Mouse (Mus musculus) hindbrain, embryonic 12.5 days (tissue): ENCODE results near the gene Coro2a. TPM values are rescaled to one million over a fixed set of nuclear protein-coding genes. Genes with fewer than 3 reads are reported as not detected.
A peak's percentile ranks its signal among the peaks of the same experiment; 100 is the strongest.
"Not testable (repeated sequence)": the region's sequence is repeated elsewhere in the genome, so short reads cannot be mapped to it uniquely, and the experiment has no call there.

Source experiments
- ATAC-seq: fragments of 200-750 bp; cut with Nextera tagmentation; 2 replicates; pipeline ENCODE4 v1.8.0; 2017; ENCODE audit warnings: moderate TSS enrichment; ENCODE audit not compliant: low FRiP score
- H3K27ac ChIP-seq: fragments of 300-500 bp; sonication (generic); 2 replicates; pipeline ENCODE4 v1.5.1; 2016; ENCODE audit warnings: mild to moderate bottlenecking
- H3K27me3 ChIP-seq: fragments of 300-500 bp; sonication (generic); 2 replicates; pipeline ENCODE4 v1.6.1; 2016; ENCODE audit warnings: mild to moderate bottlenecking
- H3K36me3 ChIP-seq: fragments of 300-500 bp; sonication (generic); 2 replicates; pipeline ENCODE4 v1.6.1; 2016; ENCODE audit warnings: mild to moderate bottlenecking
- H3K4me1 ChIP-seq: fragments of 300-500 bp; sonication (generic); 2 replicates; pipeline ENCODE4 v1.6.1; 2016
- H3K4me2 ChIP-seq: fragments of 300-500 bp; sonication (generic); replicated peaks from 2 replicates; pipeline ENCODE4 v1.6.1; 2016; ENCODE audit warnings: mild to moderate bottlenecking
- H3K4me3 ChIP-seq: fragments of 300-500 bp; sonication (generic); 2 replicates; pipeline ENCODE4 v1.5.1; 2016; ENCODE audit warnings: mild to moderate bottlenecking
- H3K9ac ChIP-seq: fragments of 300-500 bp; sonication (generic); 2 replicates; pipeline ENCODE4 v1.6.1; 2016; ENCODE audit warnings: mild to moderate bottlenecking, moderate library complexity
- H3K9me3 ChIP-seq: fragments of 300-500 bp; sonication (generic); replicated peaks from 2 replicates; pipeline ENCODE4 v1.6.1; 2016; ENCODE audit warnings: mild to moderate bottlenecking
- WGBS: fragments of 180-500 bp; shearing (Covaris S2); methylation state at CpG from one replicate; pipeline ENCODE4 v1.1.7; 2016; 5-methylcytosine and 5-hydroxymethylcytosine counted together
- polyA plus RNA-seq: library from polyadenylated mRNA; unstranded; fragments of >200 nt; fragmentation: Nextera tagmentation; extraction: Ambion mirVana; gene quantifications from 2 replicates; pipeline ENCODE4 v1.2.1, GENCODE M21; 2016

Coro2a gene
- polyA plus RNA-seq, 1 experiment from 2014 or later = 7.0 TPM

GRCm38 (mm10) chr4:46578228-46578627, 23.8 kb downstream of the Coro2a start:
- Histone ChIP-seq H3K9me3 (peaks cover 8% of the 10 kb centered on the region), H3K4me2 (no peak overlapping the region), H3K36me3 (no peaks in the 10 kb centered on the region), H3K27ac (no peak overlapping the region), H3K4me3 (no peak overlapping the region), H3K27me3 (no peaks in the 10 kb centered on the region), H3K4me1 (peaks cover 4% of the 10 kb centered on the region; the same call in 1 of the 2 replicates), H3K9ac (no peak overlapping the region)
- ATAC-seq = no peak
- 69% methylated on average over 1 of the region's 1 CpGs for WGBS

GRCm38 (mm10) chr4:46575509-46576284, 26.3 kb downstream of the Coro2a start:
- H3K27ac ChIP-seq, ATAC-seq, H3K4me1 ChIP-seq, H3K9ac ChIP-seq, H3K27me3 ChIP-seq, H3K36me3 ChIP-seq, H3K9me3 ChIP-seq, H3K4me2 ChIP-seq, H3K4me3 ChIP-seq: not testable (repeated sequence)
- 84% methylated on average over 6 of the region's 10 CpGs for WGBS

DNA sequence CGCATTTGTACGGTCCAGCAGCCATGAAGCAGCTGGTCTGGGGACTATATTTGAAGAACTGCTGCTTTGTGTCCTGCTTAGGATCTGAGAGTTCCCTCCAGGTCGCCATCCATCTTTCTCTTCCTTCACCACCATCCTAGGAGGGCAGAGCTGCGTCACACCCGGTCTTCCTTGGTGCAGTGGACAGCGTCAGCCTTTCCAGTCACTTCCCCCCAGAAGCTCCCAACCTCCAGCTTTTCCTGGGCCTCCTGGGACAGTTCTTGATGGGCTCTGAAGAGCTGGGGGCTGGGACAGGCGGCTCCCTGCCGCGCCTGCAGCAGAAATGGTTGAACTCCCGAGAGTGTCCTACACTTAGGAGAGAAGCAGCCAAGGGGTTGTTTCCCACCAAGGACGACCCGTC, 27.2 kb downstream of the Coro2a start:
- WGBS = 81% methylated on average over 12 of the region's 12 CpGs
- no peaks in the 10 kb centered on the region for H3K36me3 ChIP-seq
- peaks cover 5% of the 10 kb centered on the region for H3K4me1 ChIP-seq
- H3K27me3 ChIP-seq = no peaks in the 10 kb centered on the region
- H3K9me3 ChIP-seq = peaks cover 7% of the 10 kb centered on the region; the same call in 1 of the 2 replicates
- no peak overlapping the region for H3K4me2 ChIP-seq
- no peak for ATAC-seq
- H3K9ac ChIP-seq = no peak overlapping the region
- H3K27ac ChIP-seq = no peak overlapping the region
- no peak overlapping the region for H3K4me3 ChIP-seq

DNA sequence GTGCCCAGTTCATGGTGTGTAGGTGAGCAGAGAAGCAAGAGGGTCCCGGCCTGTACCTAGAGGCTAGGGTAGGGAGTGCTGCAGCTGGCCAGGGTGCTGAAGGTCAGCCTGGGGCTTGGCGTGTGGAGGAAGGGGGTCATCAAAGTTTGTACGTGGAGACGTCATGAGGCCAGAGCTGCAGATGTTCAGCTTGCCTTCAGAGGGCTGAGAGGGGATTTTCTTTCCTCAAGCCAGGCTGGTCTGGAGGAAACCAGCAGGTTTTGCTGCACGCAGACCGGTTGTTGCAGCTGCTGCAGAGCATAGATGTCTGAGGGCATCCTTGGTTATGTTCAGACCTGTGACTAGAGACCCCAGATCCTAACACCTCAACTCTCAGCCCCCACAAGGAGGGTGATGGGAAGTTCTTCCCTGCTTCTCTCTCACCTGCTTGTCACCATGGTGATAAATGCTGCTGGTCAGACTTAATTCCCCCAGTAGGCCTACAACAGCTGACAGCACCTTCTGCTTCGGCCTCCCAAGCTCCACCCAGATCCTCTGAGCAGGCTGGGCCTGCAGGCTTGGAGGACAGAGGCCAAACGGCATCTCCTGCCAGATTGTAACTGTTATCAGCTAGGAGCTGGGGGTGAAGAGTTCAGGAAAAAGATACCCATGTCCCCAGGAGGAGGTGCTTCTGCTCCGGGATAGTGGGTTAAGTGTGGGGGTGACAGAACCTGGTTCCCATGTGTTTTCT, 27.8 kb downstream of the Coro2a start:
- no peak overlapping the region for H3K4me2 ChIP-seq
- WGBS = 59% methylated on average over 9 of the region's 9 CpGs
- H3K4me1 ChIP-seq = peaks cover 9% of the 10 kb centered on the region
- no peak overlapping the region for H3K4me3 ChIP-seq
- H3K9me3 ChIP-seq = peaks cover 7% of the 10 kb centered on the region; the same call in 1 of the 2 replicates
- H3K36me3 ChIP-seq = no peaks in the 10 kb centered on the region
- H3K27ac ChIP-seq = no peak overlapping the region
- no peak for ATAC-seq
- no peaks in the 10 kb centered on the region for H3K27me3 ChIP-seq
- no peak overlapping the region for H3K9ac ChIP-seq

- no peak overlapping the region for H3K9ac ChIP-seq
- ATAC-seq = no peak
- no peaks in the 10 kb centered on the region for H3K27me3 ChIP-seq
- no peak overlapping the region for H3K27ac ChIP-seq
- H3K4me2 ChIP-seq = no peak overlapping the region
- WGBS = 84% methylated on average over 4 of the region's 4 CpGs
- H3K9me3 ChIP-seq = 0 out of 2 replicates have a peak, but pooled peaks cover 3% of the 10 kb centered on the region
- H3K4me3 ChIP-seq = no peak overlapping the region
- no peaks in the 10 kb centered on the region for H3K36me3 ChIP-seq
- H3K4me1 ChIP-seq = peaks cover 9% of the 10 kb centered on the region
Observed at GRCm38 (mm10) chr4:46572616-46573015, 29.4 kb downstream of the Coro2a start.

DNA sequence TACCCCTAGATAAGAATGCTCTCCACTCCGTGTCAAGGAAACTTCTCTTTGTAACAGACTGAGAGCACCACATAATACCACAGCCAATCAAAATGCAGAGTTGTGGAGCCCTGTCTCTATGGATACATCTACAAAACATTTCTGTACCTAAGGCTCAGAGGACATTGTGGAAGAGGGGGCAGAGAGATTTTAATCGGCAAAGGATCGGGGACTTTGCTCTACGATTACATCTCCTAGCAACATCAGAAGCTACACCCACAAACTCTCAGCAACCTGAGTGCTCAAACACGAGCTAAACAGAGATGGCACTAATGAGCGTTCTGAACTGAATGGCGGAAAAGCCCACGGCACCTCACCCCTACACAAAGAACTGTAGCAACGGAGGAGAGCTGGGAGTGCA, 30.3 kb downstream of the Coro2a start:
- no peak overlapping the region for H3K4me2 ChIP-seq
- WGBS = 90% methylated on average over 9 of the region's 9 CpGs
- no peak overlapping the region for H3K27ac ChIP-seq
- H3K9me3 ChIP-seq = 0 out of 2 replicates have a peak, but pooled peaks cover 3% of the 10 kb centered on the region
- no peaks in the 10 kb centered on the region for H3K27me3 ChIP-seq
- H3K9ac ChIP-seq = no peak overlapping the region
- H3K36me3 ChIP-seq = no peaks in the 10 kb centered on the region
- ATAC-seq = no peak
- H3K4me3 ChIP-seq = no peak overlapping the region
- peaks cover 9% of the 10 kb centered on the region for H3K4me1 ChIP-seq

GRCm38 (mm10) chr4:46569671-46570070, 32.3 kb downstream of the Coro2a start:
- 31% methylated on average over 5 of the region's 5 CpGs for WGBS

GRCm38 (mm10) chr4:46568169-46568568, 33.8 kb downstream of the Coro2a start:
- Histone ChIP-seq H3K9me3 (0 out of 2 replicates have a peak, but pooled peaks cover 3% of the 10 kb centered on the region), H3K4me2 (no peak overlapping the region), H3K4me1 (peaks cover 5% of the 10 kb centered on the region; the same call in 1 of the 2 replicates), H3K4me3 (no peak overlapping the region), H3K27ac (no peak overlapping the region), H3K27me3 (no peaks in the 10 kb centered on the region), H3K9ac (no peak overlapping the region), H3K36me3 (no peaks in the 10 kb centered on the region)
- no peak for ATAC-seq
- WGBS = 92% methylated on average over 8 of the region's 8 CpGs

More at GRCm38 (mm10) chr4:46569671-46570070, 32.3 kb downstream of the Coro2a start:
- Histone ChIP-seq H3K4me1 (peaks cover 9% of the 10 kb centered on the region), H3K36me3 (no peaks in the 10 kb centered on the region), H3K4me2 (no peak overlapping the region), H3K27ac (peak overlapping the region; percentile 5; the same call in 1 of the 2 replicates), H3K9ac (no peak overlapping the region), H3K4me3 (no peak overlapping the region), H3K27me3 (no peaks in the 10 kb centered on the region), H3K9me3 (0 out of 2 replicates have a peak, but pooled peaks cover 3% of the 10 kb centered on the region)
- 0 out of 2 replicates have a peak, but pooled peaks have one; percentile 43 for ATAC-seq

- Histone ChIP-seq H3K9ac (no peak overlapping the region), H3K4me2 (no peak overlapping the region), H3K9me3 (0 out of 2 replicates have a peak, but pooled peaks cover 3% of the 10 kb centered on the region), H3K4me1 (peaks cover 5% of the 10 kb centered on the region; the same call in 1 of the 2 replicates), H3K36me3 (no peaks in the 10 kb centered on the region), H3K4me3 (no peak overlapping the region), H3K27ac (no peak overlapping the region), H3K27me3 (no peaks in the 10 kb centered on the region)
- ATAC-seq = no peak
- WGBS = 83% methylated on average over 8 of the region's 8 CpGs
Observed at GRCm38 (mm10) chr4:46566931-46567671, 34.9 kb downstream of the Coro2a start.

GRCm38 (mm10) chr4:46565393-46565955, 36.5 kb downstream of the Coro2a start:
- H3K9ac ChIP-seq = no peak overlapping the region
- H3K4me2 ChIP-seq = no peak overlapping the region
- no peak overlapping the region for H3K4me3 ChIP-seq
- H3K27me3 ChIP-seq = no peaks in the 10 kb centered on the region
- H3K4me1 ChIP-seq = peaks cover 5% of the 10 kb centered on the region; the same call in 1 of the 2 replicates
- H3K9me3 ChIP-seq = no peaks in the 10 kb centered on the region
- WGBS = 95% methylated on average over 4 of the region's 4 CpGs
- no peak overlapping the region for H3K27ac ChIP-seq
- no peak for ATAC-seq
- H3K36me3 ChIP-seq = no peaks in the 10 kb centered on the region

DNA sequence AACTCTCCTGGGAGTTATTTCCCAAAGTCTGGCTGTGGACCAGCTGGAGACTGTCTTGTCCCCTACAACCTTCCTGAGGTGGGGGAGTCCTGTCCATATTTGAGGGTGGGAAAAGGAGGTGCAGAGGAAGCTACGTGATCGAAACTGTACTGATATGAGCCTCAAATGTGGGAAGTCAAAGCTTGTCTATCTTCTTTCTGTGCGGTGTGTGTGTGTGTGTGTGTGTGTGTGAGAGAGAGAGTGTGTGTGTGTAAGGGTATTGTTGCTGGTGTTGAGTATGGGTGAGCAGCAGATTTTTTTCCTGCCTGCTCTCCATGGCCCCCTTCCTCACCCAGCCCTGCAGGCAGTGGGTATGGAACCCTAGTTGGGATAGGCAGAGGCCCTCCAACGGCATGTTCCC, 37.8 kb downstream of the Coro2a start:
- Histone ChIP-seq H3K27me3 (no peaks in the 10 kb centered on the region), H3K4me3 (no peak overlapping the region), H3K36me3 (no peaks in the 10 kb centered on the region), H3K27ac (no peak overlapping the region), H3K4me2 (no peak overlapping the region), H3K9me3 (no peaks in the 10 kb centered on the region), H3K9ac (no peak overlapping the region), H3K4me1 (no peaks in the 10 kb centered on the region)
- no peak for ATAC-seq
- WGBS = 90% methylated on average over 4 of the region's 4 CpGs

DNA sequence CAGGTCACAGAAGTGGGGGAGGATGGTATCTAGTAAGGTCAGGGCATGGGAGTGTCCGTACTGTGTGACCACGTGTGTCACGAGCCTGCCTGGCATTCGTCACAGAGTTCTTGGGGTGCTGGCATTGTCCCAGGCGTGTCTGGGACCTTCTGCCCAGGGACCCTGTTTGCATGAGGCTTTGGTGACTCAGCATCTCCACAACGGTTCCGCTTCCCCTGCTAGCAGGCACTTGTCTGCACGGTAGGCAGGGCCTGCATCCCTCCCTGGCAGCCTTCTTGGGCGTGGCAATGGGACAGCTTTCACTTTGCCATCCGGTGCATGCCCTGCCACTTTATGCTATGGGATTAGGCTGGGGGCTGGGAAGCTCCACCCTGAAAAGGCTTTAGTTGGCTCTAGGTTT, 38.2 kb downstream of the Coro2a start:
- H3K4me2 ChIP-seq = no peak overlapping the region
- no peaks in the 10 kb centered on the region for H3K27me3 ChIP-seq
- 77% methylated on average over 10 of the region's 10 CpGs for WGBS
- H3K9ac ChIP-seq = no peak overlapping the region
- no peaks in the 10 kb centered on the region for H3K36me3 ChIP-seq
- H3K27ac ChIP-seq = no peak overlapping the region
- H3K9me3 ChIP-seq = no peaks in the 10 kb centered on the region
- no peak for ATAC-seq
- no peaks in the 10 kb centered on the region for H3K4me1 ChIP-seq
- no peak overlapping the region for H3K4me3 ChIP-seq
